Mouse (Mus musculus) MEL (cell line): ENCODE results near the gene Natd1. TPM values are rescaled to one million over a fixed set of nuclear protein-coding genes. Genes with fewer than 3 reads are reported as not detected.
A peak's percentile ranks its signal among the peaks of the same experiment; 100 is the strongest.

ENCODE experiments used
- DNase-seq: peaks from one replicate; pipeline ENCODE4 v3.0.0; 2011; ENCODE audit warnings: low read depth, low spot score
- H3K27ac ChIP-seq: 2 replicates; pipeline ENCODE4 v1.5.1; 2012; ENCODE audit warnings: low read depth, mild to moderate bottlenecking, control low read depth, low read length, moderate library complexity; ENCODE audit not compliant: control insufficient read depth
- H3K27me3 ChIP-seq, 2 experiments: fragments of 150-350 bp in 1 of 2; sonication (generic) in 1 of 2; 2 replicates each; pipeline ENCODE4 v1.6.1; 2012; ENCODE audit warnings: low read length in 2 of 2, mild to moderate bottlenecking in 2 of 2, improper control_type of control experiment in 1 of 2, moderate library complexity in 1 of 2; ENCODE audit not compliant: insufficient read depth in 2 of 2, control insufficient read depth in 1 of 2
- H3K36me3 ChIP-seq, 2 experiments: 2 replicates each; pipeline ENCODE4 v1.6.1; 2012 to 2014; ENCODE audit warnings: low read length in 2 of 2, improper control_type of control experiment in 1 of 2, inconsistent platforms in 1 of 2, mild to moderate bottlenecking in 1 of 2; ENCODE audit not compliant: insufficient read depth in 2 of 2, control insufficient read depth in 1 of 2
- H3K4me1 ChIP-seq, 2 experiments: fragments of 150-350 bp in 1 of 2; sonication (generic) in 1 of 2; 2 replicates each; pipeline ENCODE4 v1.6.1; 2012; ENCODE audit warnings: low read length in 2 of 2, improper control_type of control experiment in 1 of 2, mild to moderate bottlenecking in 1 of 2; ENCODE audit not compliant: insufficient read depth in 2 of 2, control insufficient read depth in 1 of 2
- H3K4me3 ChIP-seq, 2 experiments: fragments of 150-350 bp in 1 of 2; sonication (generic) in 1 of 2; 2 replicates each; pipeline ENCODE4 v1.5.1; 2012; ENCODE audit warnings: low read depth in 2 of 2, low read length in 2 of 2, mild to moderate bottlenecking in 2 of 2, moderate library complexity in 2 of 2, control low read depth in 1 of 2, improper control_type of control experiment in 1 of 2; ENCODE audit not compliant: control insufficient read depth in 1 of 2, insufficient read depth in 1 of 2
- H3K79me2 ChIP-seq: 2 replicates; pipeline ENCODE4 v1.6.1; 2012; ENCODE audit warnings: mild to moderate bottlenecking, low read length, moderate library complexity; ENCODE audit not compliant: control insufficient read depth, poor library complexity, insufficient read depth
- H3K9ac ChIP-seq: 2 replicates; pipeline ENCODE4 v1.6.1; 2012; ENCODE audit warnings: low read depth, mild to moderate bottlenecking, control low read depth, low read length, moderate library complexity; ENCODE audit not compliant: control insufficient read depth, poor library complexity, severe bottlenecking
- H3K9me3 ChIP-seq: fragments of 150-350 bp; sonication (generic); replicated peaks from 2 replicates; pipeline ENCODE4 v1.6.1; 2012; ENCODE audit warnings: mild to moderate bottlenecking, low read length, improper control_type of control experiment, moderate library complexity; ENCODE audit not compliant: insufficient read depth
- BHLHE40 ChIP-seq: IDR thresholded peaks from 2 replicates; pipeline ENCODE4 v1.6.1; 2012; ENCODE audit warnings: low read depth, mild to moderate bottlenecking, inconsistent platforms, low read length, improper control_type of control experiment, borderline replicate concordance
- CHD1 ChIP-seq: IDR thresholded peaks from 2 replicates; pipeline ENCODE4 v1.6.1; 2012; ENCODE audit warnings: low read depth, mild to moderate bottlenecking, inconsistent platforms, low read length, improper control_type of control experiment
- CHD2 ChIP-seq: IDR thresholded peaks from 2 replicates; pipeline ENCODE4 v1.6.1; 2011; ENCODE audit warnings: low read length, improper control_type of control experiment
- CTCF ChIP-seq, 3 experiments: IDR thresholded peaks in 2 of 3; conservative IDR thresholded peaks in 1 of 3; 2 replicates each; pipeline ENCODE4 v1.5.1; 2011 to 2012; ENCODE audit warnings: low read length in 3 of 3, low read depth in 2 of 3, mild to moderate bottlenecking in 2 of 3, improper control_type of control experiment in 1 of 3, inconsistent platforms in 1 of 3, mixed read lengths in 1 of 3, moderate library complexity in 1 of 3; ENCODE audit not compliant: control insufficient read depth in 1 of 3, insufficient read depth in 1 of 3, poor library complexity in 1 of 3, severe bottlenecking in 1 of 3
- ELF1 ChIP-seq: IDR thresholded peaks from 2 replicates; pipeline ENCODE4 v1.6.1; 2014; ENCODE audit warnings: low read depth, mild to moderate bottlenecking, inconsistent platforms, low read length, improper control_type of control experiment, moderate library complexity
- EP300 ChIP-seq, 2 experiments: IDR thresholded peaks; 2 replicates each; pipeline ENCODE4 v1.6.1; 2011; ENCODE audit warnings: improper control_type of control experiment in 2 of 2, low read length in 2 of 2, low read depth in 1 of 2, mild to moderate bottlenecking in 1 of 2
- ETS1 ChIP-seq: IDR thresholded peaks from 2 replicates; pipeline ENCODE4 v1.6.1; 2012; ENCODE audit warnings: low read depth, mild to moderate bottlenecking, inconsistent platforms, low read length, improper control_type of control experiment, moderate library complexity
- GABPA ChIP-seq: IDR thresholded peaks from 2 replicates; pipeline ENCODE4 v1.6.1; 2012; ENCODE audit warnings: low read depth, mild to moderate bottlenecking, inconsistent platforms, low read length, improper control_type of control experiment, moderate library complexity
- GATA1 ChIP-seq: IDR thresholded peaks from 2 replicates; pipeline ENCODE4 v1.6.1; 2011; ENCODE audit warnings: low read depth, low read length, improper control_type of control experiment
- KAT2A ChIP-seq: conservative IDR thresholded peaks from 2 replicates; pipeline ENCODE4 v1.6.1; 2012; ENCODE audit warnings: low read depth, low read length, improper control_type of control experiment, inconsistent platforms
- MAFK ChIP-seq: IDR thresholded peaks from 2 replicates; pipeline ENCODE4 v1.6.1; 2011; ENCODE audit warnings: low read depth, mild to moderate bottlenecking, low read length, improper control_type of control experiment, borderline replicate concordance
- MAX ChIP-seq: IDR thresholded peaks from 2 replicates; pipeline ENCODE4 v1.6.1; 2011; ENCODE audit warnings: low read length, improper control_type of control experiment
- MAZ ChIP-seq: IDR thresholded peaks from 2 replicates; pipeline ENCODE4 v1.6.1; 2012; ENCODE audit warnings: low read depth, mild to moderate bottlenecking, inconsistent platforms, low read length, improper control_type of control experiment
- MXI1 ChIP-seq: IDR thresholded peaks from 2 replicates; pipeline ENCODE4 v1.6.1; 2011; ENCODE audit warnings: mild to moderate bottlenecking, low read depth, low read length, improper control_type of control experiment
- MYC ChIP-seq: IDR thresholded peaks from 2 replicates; pipeline ENCODE4 v1.6.1; 2011; ENCODE audit warnings: low read depth, mild to moderate bottlenecking, low read length, improper control_type of control experiment, moderate library complexity
- NELFE ChIP-seq: IDR thresholded peaks from 2 replicates; pipeline ENCODE4 v1.6.1; 2011; ENCODE audit warnings: low read depth, low read length, improper control_type of control experiment
- NRF1 ChIP-seq: IDR thresholded peaks from 2 replicates; pipeline ENCODE4 v1.6.1; 2014; ENCODE audit warnings: low read depth, mild to moderate bottlenecking, inconsistent platforms, low read length, improper control_type of control experiment, moderate library complexity; ENCODE audit not compliant: poor library complexity, insufficient read depth, severe bottlenecking
- POLR2AphosphoS2 ChIP-seq: IDR thresholded peaks from 2 replicates; pipeline ENCODE4 v1.6.1; 2011; ENCODE audit warnings: low read length, improper control_type of control experiment
- POLR2AphosphoS5 ChIP-seq: IDR thresholded peaks from 2 replicates; pipeline ENCODE4 v1.6.1; 2012; ENCODE audit warnings: low read depth, borderline replicate concordance, mild to moderate bottlenecking, inconsistent platforms, low read length, moderate library complexity, mixed read lengths
- RAD21 ChIP-seq: IDR thresholded peaks from 2 replicates; pipeline ENCODE4 v1.6.1; 2011; ENCODE audit warnings: mild to moderate bottlenecking, low read depth, low read length, improper control_type of control experiment
- RCOR1 ChIP-seq: IDR thresholded peaks from 2 replicates; pipeline ENCODE4 v1.6.1; 2012; ENCODE audit warnings: low read depth, mild to moderate bottlenecking, inconsistent platforms, low read length, improper control_type of control experiment
- SIN3A ChIP-seq: IDR thresholded peaks from 2 replicates; pipeline ENCODE4 v1.6.1; 2012; ENCODE audit warnings: low read length, improper control_type of control experiment, inconsistent platforms
- SMC3 ChIP-seq: IDR thresholded peaks from 2 replicates; pipeline ENCODE4 v1.6.1; 2011; ENCODE audit warnings: low read depth, low read length, improper control_type of control experiment
- TBP ChIP-seq: IDR thresholded peaks from 2 replicates; pipeline ENCODE4 v1.8.0; 2011; ENCODE audit warnings: low read depth, low read length, improper control_type of control experiment
- TCF12 ChIP-seq: IDR thresholded peaks from 2 replicates; pipeline ENCODE4 v1.6.1; 2014; ENCODE audit warnings: low read depth, mild to moderate bottlenecking, inconsistent platforms, low read length, improper control_type of control experiment, moderate library complexity
- USF1 ChIP-seq: IDR thresholded peaks from 2 replicates; pipeline ENCODE4 v1.6.1; 2014; ENCODE audit warnings: low read depth, mild to moderate bottlenecking, inconsistent platforms, low read length, improper control_type of control experiment, moderate library complexity
- USF2 ChIP-seq, 2 experiments: IDR thresholded peaks; 2 replicates each; pipeline ENCODE4 v1.6.1; 2011 to 2012; ENCODE audit warnings: improper control_type of control experiment in 2 of 2, low read length in 2 of 2, borderline replicate concordance in 1 of 2, inconsistent platforms in 1 of 2, low read depth in 1 of 2, mild to moderate bottlenecking in 1 of 2; ENCODE audit not compliant: insufficient read depth in 1 of 2
- ZC3H11A ChIP-seq: IDR thresholded peaks from 2 replicates; pipeline ENCODE4 v1.6.1; 2012; ENCODE audit warnings: low read depth, mild to moderate bottlenecking, inconsistent platforms, low read length, improper control_type of control experiment
- ZKSCAN1 ChIP-seq: IDR thresholded peaks from 2 replicates; pipeline ENCODE4 v1.6.1; 2012; ENCODE audit warnings: low read depth, mild to moderate bottlenecking, inconsistent platforms, low read length, improper control_type of control experiment, moderate library complexity
- ZMIZ1 ChIP-seq: IDR thresholded peaks from 2 replicates; pipeline ENCODE4 v1.6.1; 2012; ENCODE audit warnings: low read depth, mild to moderate bottlenecking, inconsistent platforms, low read length, improper control_type of control experiment, moderate library complexity
- ZNF384 ChIP-seq: IDR thresholded peaks from 2 replicates; pipeline ENCODE4 v1.6.1; 2012; ENCODE audit warnings: low read depth, mild to moderate bottlenecking, inconsistent platforms, low read length, improper control_type of control experiment
- polyA plus RNA-seq, 2 experiments: library from polyadenylated mRNA; stranded (reverse) in 1 of 2; unstranded in 1 of 2; fragments of >175 nt in 1 of 2; fragments of >200 nt in 1 of 2; gene quantifications; 2 replicates each; pipeline versions ENCODE4 v1.2.1 to v1.2.4; 2012; ENCODE audit warnings: low replicate concordance in 2 of 2, low read depth in 1 of 2; ENCODE audit not compliant: insufficient read length in 2 of 2, insufficient read depth in 1 of 2, missing spikeins in 1 of 2
- total RNA-seq: library from RNA; depleted of rRNA; stranded (reverse); fragments of 300-350 nt; gene quantifications from 2 replicates; pipeline ENCODE4 v1.2.3, GENCODE M21; 2012

The Natd1 gene
- total and polyA plus RNA-seq, 3 experiments, result 3.0 to 10.9 TPM; not detected in 1

- Histone ChIP-seq H3K79me2 (peaks cover 74% of the 10 kb centered on the region), H3K27me3 (no peaks in the 10 kb centered on the region), H3K27ac (no peak overlapping the region), H3K36me3 (peaks cover 6 to 35% of the 10 kb centered on the region in 2 experiments), H3K9me3 (no peaks in the 10 kb centered on the region)
- no peak for TF ChIP-seq CTCF (IDR thresholded peaks at IDR 0.05 in 2 of 3, conservative IDR thresholded peaks at IDR 0.05 in 1 of 3; ENCODE audit: control insufficient read depth in 1 of 3, insufficient read depth in 1 of 3, low read depth in 2 of 3, low read length in 3 of 3, poor library complexity in 1 of 3, severe bottlenecking in 1 of 3)
- TF ChIP-seq, all 39 proteins: peak for 0
- DNase-seq, result no peak
- Histone ChIP-seq H3K4me3 (no peak overlapping the region), H3K4me1 (peaks cover 13 to 36% of the 10 kb centered on the region in 2 experiments), H3K9ac (no peak overlapping the region)
Measured at GRCm38 (mm10) chr11:60937611-60938010, 23.1 kb upstream of the Natd1 start.

GRCm38 (mm10) chr11:60935975-60936373 is 21.4 kb upstream of the Natd1 start:
- Histone ChIP-seq H3K36me3 (peaks cover 0 to 35% of the 10 kb centered on the region in 2 experiments; a peak in 3 of 4 replicates), H3K79me2 (peaks cover 88% of the 10 kb centered on the region), H3K4me3 (peak overlapping the region; percentile 37 to 47), H3K9me3 (no peaks in the 10 kb centered on the region), H3K4me1 (peaks cover 13 to 36% of the 10 kb centered on the region in 2 experiments), H3K9ac (peak overlapping the region; percentile 62), H3K27me3 (no peaks in the 10 kb centered on the region), H3K27ac (peak overlapping the region; percentile 89)
- DNase-seq, result peak; percentile 80
- TF ChIP-seq RAD21, result no peak
- peak; percentile 61 for TF ChIP-seq ETS1
- TF ChIP-seq MAFK, result no peak
- TF ChIP-seq ZMIZ1, result no peak
- no peak for TF ChIP-seq CTCF (IDR thresholded peaks at IDR 0.05 in 2 of 3, conservative IDR thresholded peaks at IDR 0.05 in 1 of 3; ENCODE audit: control insufficient read depth in 1 of 3, insufficient read depth in 1 of 3, low read depth in 2 of 3, low read length in 3 of 3, poor library complexity in 1 of 3, severe bottlenecking in 1 of 3)
- no peak for TF ChIP-seq POLR2AphosphoS5
- no peak for TF ChIP-seq POLR2AphosphoS2
- no peak for TF ChIP-seq CHD2
- TF ChIP-seq NRF1, result no peak
- no peak for TF ChIP-seq NELFE
- no peak for TF ChIP-seq MXI1
- TF ChIP-seq USF2 (IDR thresholded peaks at IDR 0.05; ENCODE audit: borderline replicate concordance in 1 of 2, insufficient read depth in 1 of 2, low read depth in 1 of 2, low read length in 2 of 2), result no peak
- TF ChIP-seq GABPA, result no peak
- no peak for TF ChIP-seq RCOR1
- no peak for TF ChIP-seq ZKSCAN1
- TF ChIP-seq BHLHE40, result no peak
- TF ChIP-seq TCF12, result no peak
- TF ChIP-seq MAZ, result no peak
- TF ChIP-seq USF1, result no peak
- TF ChIP-seq EP300 (IDR thresholded peaks at IDR 0.05; ENCODE audit: low read depth in 1 of 2, low read length in 2 of 2), result peak; percentile 37 to 38; a peak in 2 of 4 replicates
- no peak for TF ChIP-seq ZNF384
- TF ChIP-seq GATA1, result 0 out of 2 replicates have a peak, but pooled peaks have one; percentile 45
- peak; percentile 11; the same call in 1 of the 2 replicates for TF ChIP-seq TBP
- no peak; the same call in 1 of the 2 replicates for TF ChIP-seq SIN3A
- no peak for TF ChIP-seq MAX
- no peak for TF ChIP-seq MYC
- no peak for TF ChIP-seq ZC3H11A
- peak; percentile 15; the same call in 1 of the 2 replicates for TF ChIP-seq ELF1
- no peak for TF ChIP-seq KAT2A
- no peak for TF ChIP-seq SMC3
- TF ChIP-seq CHD1, result no peak; the same call in 1 of the 2 replicates
